Mouse (Mus musculus): ENCODE data around the gene Kctd6. TPM values are rescaled to one million over a fixed set of nuclear protein-coding genes. Genes with fewer than 3 reads are reported as not detected.

Gene Kctd6
- 0.98 and 1.1 TPM in 2 replicates for polyA plus RNA-seq (2012)

- TF ChIP-seq GATA1 (IDR thresholded peaks at IDR 0.05; ENCODE audit: low read length), result no peak
Observed at GRCm38 (mm10) chr14:8213803-8214224, at the start of gene Kctd6. Gene Kctd6, plus strand, starts transcription at chr14:8214140.

- no peak for TF ChIP-seq GATA1 (IDR thresholded peaks at IDR 0.05; ENCODE audit: low read length)
Observed at GRCm38 (mm10) chr14:8164463-8164862, 49.5 kb upstream of the Kctd6 start.

- TF ChIP-seq GATA1 (IDR thresholded peaks at IDR 0.05; ENCODE audit: low read length), result no peak
Observed at GRCm38 (mm10) chr14:8172507-8173410, 41.2 kb upstream of the Kctd6 start, which contains the start of gene Pdhb. Gene Pdhb, minus strand, starts transcription at chr14:8173025.

- TF ChIP-seq GATA1 (IDR thresholded peaks at IDR 0.05; ENCODE audit: low read length), result no peak
Observed at GRCm38 (mm10) chr14:8174634-8175033, 39.3 kb upstream of the Kctd6 start.

GRCm38 (mm10) chr14:8176251-8176650 lies 37.7 kb upstream of the Kctd6 start:
- no peak for TF ChIP-seq GATA1 (IDR thresholded peaks at IDR 0.05; ENCODE audit: low read length)

GRCm38 (mm10) chr14:8180371-8181035 lies 33.4 kb upstream of the Kctd6 start:
- TF ChIP-seq GATA1 (IDR thresholded peaks at IDR 0.05; ENCODE audit: low read length), result no peak

- TF ChIP-seq GATA1 (IDR thresholded peaks at IDR 0.05; ENCODE audit: low read length), result no peak
Observed at GRCm38 (mm10) chr14:8183330-8183729, 30.6 kb upstream of the Kctd6 start.

GRCm38 (mm10) chr14:8186278-8187045 lies 27.5 kb upstream of the Kctd6 start:
- TF ChIP-seq GATA1 (IDR thresholded peaks at IDR 0.05; ENCODE audit: low read length), result no peak

- TF ChIP-seq GATA1 (IDR thresholded peaks at IDR 0.05; ENCODE audit: low read length), result no peak
Observed at GRCm38 (mm10) chr14:8190556-8190955, 23.4 kb upstream of the Kctd6 start.

- TF ChIP-seq GATA1 (IDR thresholded peaks at IDR 0.05; ENCODE audit: low read length), result no peak
Observed at GRCm38 (mm10) chr14:8191331-8191965, 22.5 kb upstream of the Kctd6 start.

- TF ChIP-seq GATA1 (IDR thresholded peaks at IDR 0.05; ENCODE audit: low read length), result no peak
Observed at GRCm38 (mm10) chr14:8192727-8193126, 21.2 kb upstream of the Kctd6 start.

- no peak for TF ChIP-seq GATA1 (IDR thresholded peaks at IDR 0.05; ENCODE audit: low read length)
Observed at GRCm38 (mm10) chr14:8200769-8201168, 13.2 kb upstream of the Kctd6 start.

- no peak for TF ChIP-seq GATA1 (IDR thresholded peaks at IDR 0.05; ENCODE audit: low read length)
Observed at GRCm38 (mm10) chr14:8201715-8202114, 12.2 kb upstream of the Kctd6 start.

- no peak for TF ChIP-seq GATA1 (IDR thresholded peaks at IDR 0.05; ENCODE audit: low read length)
Observed at GRCm38 (mm10) chr14:8206179-8206910, 7.6 kb upstream of the Kctd6 start.

GRCm38 (mm10) chr14:8207105-8207504 lies 6.8 kb upstream of the Kctd6 start:
- no peak for TF ChIP-seq GATA1 (IDR thresholded peaks at IDR 0.05; ENCODE audit: low read length)

All from G1E-ER4 (cell line).